Mouse (Mus musculus): ENCODE data around the gene Smpx. TPM values are rescaled to one million over a fixed set of nuclear protein-coding genes. Genes with fewer than 3 reads are reported as not detected.
A peak's percentile ranks its signal among the peaks of the same experiment; 100 is the strongest.

Smpx gene
- polyA plus RNA-seq, 1 experiment = not detected

- no peaks in the 10 kb centered on the region for H3K4me1 ChIP-seq (ENCODE audit: control insufficient read depth, insufficient read depth, low read length)
- H3K27ac ChIP-seq (ENCODE audit: insufficient read depth, low read depth, low read length) = no peak overlapping the region
- TF ChIP-seq POLR2A (IDR thresholded peaks at IDR 0.05; ENCODE audit: insufficient read depth, low read depth, low read length) = no peak
- no peak for TF ChIP-seq CTCF (IDR thresholded peaks at IDR 0.05; ENCODE audit: insufficient read depth, low read depth, low read length)
- WGBS = 44% methylated on average over 3 of the region's 3 CpGs
- no peak overlapping the region for H3K4me3 ChIP-seq (ENCODE audit: insufficient read depth, low read depth, low read length)
These were observed 21.2 kb downstream of the Smpx start for GRCm38 (mm10) chrX:157719907-157720306.

- 40% methylated on average over 7 of the region's 7 CpGs for WGBS
- no peak for TF ChIP-seq CTCF (IDR thresholded peaks at IDR 0.05; ENCODE audit: insufficient read depth, low read depth, low read length)
- no peak for TF ChIP-seq POLR2A (IDR thresholded peaks at IDR 0.05; ENCODE audit: insufficient read depth, low read depth, low read length)
- peak overlapping the region; percentile 84 for H3K27ac ChIP-seq (ENCODE audit: insufficient read depth, low read depth, low read length)
- peaks cover 4% of the 10 kb centered on the region; the same call in 1 of the 2 replicates for H3K4me1 ChIP-seq (ENCODE audit: control insufficient read depth, insufficient read depth, low read length)
- H3K4me3 ChIP-seq (ENCODE audit: insufficient read depth, low read depth, low read length) = no peak overlapping the region
These were observed 32.1 kb downstream of the Smpx start for GRCm38 (mm10) chrX:157730622-157731341.

GRCm38 (mm10) chrX:157731658-157732314 is 33.1 kb downstream of the Smpx start:
- 0 out of 2 replicates have a peak, but pooled peaks have one; percentile 31 for TF ChIP-seq CTCF (IDR thresholded peaks at IDR 0.05; ENCODE audit: insufficient read depth, low read depth, low read length)
- TF ChIP-seq POLR2A (IDR thresholded peaks at IDR 0.05; ENCODE audit: insufficient read depth, low read depth, low read length) = no peak
- Histone ChIP-seq H3K4me1 (ENCODE audit: control insufficient read depth, insufficient read depth, low read length) (peaks cover 4% of the 10 kb centered on the region; the same call in 1 of the 2 replicates), H3K27ac (ENCODE audit: insufficient read depth, low read depth, low read length) (peak overlapping the region; percentile 78), H3K4me3 (ENCODE audit: insufficient read depth, low read depth, low read length) (no peak overlapping the region)
- WGBS = 15% methylated on average over 9 of the region's 9 CpGs

GRCm38 (mm10) chrX:157732346-157732745 is 33.6 kb downstream of the Smpx start:
- peaks cover 4% of the 10 kb centered on the region; the same call in 1 of the 2 replicates for H3K4me1 ChIP-seq (ENCODE audit: control insufficient read depth, insufficient read depth, low read length)
- TF ChIP-seq POLR2A (IDR thresholded peaks at IDR 0.05; ENCODE audit: insufficient read depth, low read depth, low read length) = no peak
- TF ChIP-seq CTCF (IDR thresholded peaks at IDR 0.05; ENCODE audit: insufficient read depth, low read depth, low read length) = no peak
- H3K4me3 ChIP-seq (ENCODE audit: insufficient read depth, low read depth, low read length) = no peak overlapping the region
- WGBS = 25% methylated on average over 3 of the region's 3 CpGs
- no peak overlapping the region for H3K27ac ChIP-seq (ENCODE audit: insufficient read depth, low read depth, low read length)

GRCm38 (mm10) chrX:157733836-157734235 is 35.1 kb downstream of the Smpx start:
- H3K4me3 ChIP-seq (ENCODE audit: insufficient read depth, low read depth, low read length) = no peak overlapping the region
- H3K27ac ChIP-seq (ENCODE audit: insufficient read depth, low read depth, low read length) = no peak overlapping the region
- WGBS = 59% methylated on average over 2 of the region's 2 CpGs
- TF ChIP-seq CTCF (IDR thresholded peaks at IDR 0.05; ENCODE audit: insufficient read depth, low read depth, low read length) (no peak), POLR2A (IDR thresholded peaks at IDR 0.05; ENCODE audit: insufficient read depth, low read depth, low read length) (no peak)
- H3K4me1 ChIP-seq (ENCODE audit: control insufficient read depth, insufficient read depth, low read length) = peaks cover 4% of the 10 kb centered on the region; the same call in 1 of the 2 replicates

- TF ChIP-seq POLR2A (IDR thresholded peaks at IDR 0.05; ENCODE audit: insufficient read depth, low read depth, low read length) = no peak
- TF ChIP-seq CTCF (IDR thresholded peaks at IDR 0.05; ENCODE audit: insufficient read depth, low read depth, low read length) = no peak
- WGBS = 57% methylated on average over 1 of the region's 1 CpGs
- Histone ChIP-seq H3K4me1 (ENCODE audit: control insufficient read depth, insufficient read depth, low read length) (peaks cover 4% of the 10 kb centered on the region; the same call in 1 of the 2 replicates), H3K27ac (ENCODE audit: insufficient read depth, low read depth, low read length) (no peak overlapping the region), H3K4me3 (ENCODE audit: insufficient read depth, low read depth, low read length) (no peak overlapping the region)
These were observed 35.6 kb downstream of the Smpx start for GRCm38 (mm10) chrX:157734341-157734740.

- Histone ChIP-seq H3K4me3 (ENCODE audit: insufficient read depth, low read depth, low read length) (no peak overlapping the region), H3K27ac (ENCODE audit: insufficient read depth, low read depth, low read length) (no peak overlapping the region), H3K4me1 (ENCODE audit: control insufficient read depth, insufficient read depth, low read length) (no peaks in the 10 kb centered on the region)
- TF ChIP-seq CTCF (IDR thresholded peaks at IDR 0.05; ENCODE audit: insufficient read depth, low read depth, low read length) (no peak), POLR2A (IDR thresholded peaks at IDR 0.05; ENCODE audit: insufficient read depth, low read depth, low read length) (no peak)
- WGBS = 67% methylated on average over 10 of the region's 10 CpGs
These were observed 49.3 kb downstream of the Smpx start for GRCm38 (mm10) chrX:157747815-157748544.

GRCm38 (mm10) chrX:157754559-157754958 is 55.8 kb downstream of the Smpx start:
- WGBS = 66% methylated on average over 4 of the region's 4 CpGs
- H3K4me3 ChIP-seq (ENCODE audit: insufficient read depth, low read depth, low read length) = no peak overlapping the region
- no peak for TF ChIP-seq CTCF (IDR thresholded peaks at IDR 0.05; ENCODE audit: insufficient read depth, low read depth, low read length)
- no peak for TF ChIP-seq POLR2A (IDR thresholded peaks at IDR 0.05; ENCODE audit: insufficient read depth, low read depth, low read length)

More at GRCm38 (mm10) chrX:157754559-157754958, 55.8 kb downstream of the Smpx start:
- H3K4me1 ChIP-seq (ENCODE audit: control insufficient read depth, insufficient read depth, low read length) = no peaks in the 10 kb centered on the region
- no peak overlapping the region for H3K27ac ChIP-seq (ENCODE audit: insufficient read depth, low read depth, low read length)

Measured in olfactory bulb, adult 2 months (tissue).